Mouse (Mus musculus): ENCODE data around the gene Lctl.
"Not testable (repeated sequence)": the region's sequence is repeated elsewhere in the genome, so short reads cannot be mapped to it uniquely, and the experiment has no call there.

The Lctl gene

DNA sequence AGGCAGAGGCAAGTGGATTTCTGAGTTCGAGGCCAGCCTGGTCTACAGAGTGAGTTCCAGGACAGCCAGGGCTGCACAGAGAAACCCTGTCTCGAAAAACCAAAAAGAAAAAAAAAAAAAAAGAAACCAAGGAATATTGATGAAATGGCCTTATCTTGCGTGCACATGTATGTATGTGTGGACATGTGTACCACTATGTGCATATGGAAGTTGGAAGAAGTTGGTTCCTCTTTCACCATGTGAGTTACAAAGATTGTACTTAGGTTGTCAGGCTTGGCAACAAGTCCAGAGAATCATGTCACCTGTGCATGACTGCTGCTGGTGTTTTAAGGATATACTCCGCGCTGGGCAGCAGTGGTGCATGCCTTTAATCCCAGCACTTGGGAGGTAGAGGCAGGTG is 66.3 kb downstream of the Lctl start:
- CTCF ChIA-PET, result not testable (repeated sequence)

DNA sequence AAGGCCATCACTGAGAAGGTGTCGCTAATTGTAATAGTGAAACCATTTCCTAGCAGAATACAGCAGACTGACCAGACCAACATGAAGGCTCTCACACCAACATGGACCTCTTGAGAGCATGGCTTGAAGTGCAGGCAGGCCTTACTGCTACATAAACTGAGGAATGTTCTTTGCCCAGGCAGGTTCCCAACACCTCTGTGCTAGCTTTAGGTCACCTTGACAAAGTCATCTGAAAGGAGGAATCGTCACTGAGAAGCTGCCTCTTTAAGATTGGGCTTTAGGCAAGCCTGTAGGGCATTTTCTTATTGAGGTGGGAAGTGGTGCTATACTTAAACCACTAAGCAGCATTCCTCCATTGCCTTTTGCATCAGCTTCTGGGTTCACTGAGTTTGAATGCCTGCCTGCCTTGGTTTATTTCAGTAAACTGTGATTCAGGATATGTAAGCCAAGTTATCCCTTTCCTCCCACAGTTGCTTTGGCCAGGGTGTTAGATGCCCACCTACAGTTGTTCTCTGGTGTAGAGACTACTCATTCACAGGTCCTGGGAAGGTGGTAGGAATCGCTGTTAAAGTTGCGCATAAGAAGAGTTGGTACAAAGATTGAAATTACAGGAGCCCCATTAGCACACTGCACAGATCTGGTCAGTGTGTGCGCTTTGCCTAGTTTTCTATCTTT is 67.4 kb downstream of the Lctl start:
- CTCF ChIA-PET, result interaction anchor here (0.6 kb wide), 1 partner anchor 26 kb away, joined by 4 read pairs; no protein-coding TSS in a partner anchor
